Mouse (Mus musculus) ES-E14 (cell line): ENCODE data around the gene Nod2.

ENCODE experiments used
- CHD2 ChIP-seq: IDR thresholded peaks from 2 replicates; pipeline ENCODE4 v1.6.1; 2014; ENCODE audit warnings: mild to moderate bottlenecking, low read depth, low read length, inconsistent platforms
- HCFC1 ChIP-seq: IDR thresholded peaks from 2 replicates; pipeline ENCODE4 v1.6.1; 2012; ENCODE audit warnings: low read length, inconsistent platforms, borderline replicate concordance; ENCODE audit not compliant: insufficient read depth
- ZC3H11A ChIP-seq: IDR thresholded peaks from 2 replicates; pipeline ENCODE4 v1.6.1; 2012; ENCODE audit warnings: low read depth, mild to moderate bottlenecking, inconsistent platforms, low read length, borderline replicate concordance
- ZNF384 ChIP-seq: IDR thresholded peaks from 2 replicates; pipeline ENCODE4 v1.6.1; 2012; ENCODE audit warnings: low read depth, low read length, inconsistent platforms

DNA sequence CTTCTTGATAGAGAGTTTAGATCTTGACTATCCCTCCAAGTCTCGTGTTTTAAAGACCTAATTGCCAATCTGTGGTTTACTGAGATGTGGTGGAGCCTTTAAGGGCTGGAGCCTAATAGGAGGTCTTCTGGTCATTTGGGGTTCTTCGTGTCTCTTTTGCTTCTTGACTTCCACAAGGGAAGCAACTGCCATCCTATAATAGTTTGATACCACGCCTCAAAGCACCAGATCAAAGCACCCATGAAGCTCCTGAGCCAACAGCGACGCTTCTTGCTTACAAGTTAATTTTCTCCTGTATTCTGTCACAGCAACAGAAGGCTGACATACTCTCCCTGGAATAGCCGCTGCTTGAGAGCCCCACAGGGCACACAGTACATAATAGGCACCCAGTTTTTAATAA is 45.8 kb downstream of the Nod2 start:
- TF ChIP-seq ZNF384 (no peak), HCFC1 (no peak), ZC3H11A (no peak), CHD2 (no peak)
